Mouse (Mus musculus) liver, postnatal 0 days (tissue): ENCODE data around the gene Ugdh. TPM values are rescaled to one million over a fixed set of nuclear protein-coding genes. Genes with fewer than 3 reads are reported as not detected.

Experiments used
- ATAC-seq: fragments of 200-750 bp; cut with Nextera tagmentation; 2 replicates; pipeline ENCODE4 v1.8.0; 2017; ENCODE audit warnings: mild to moderate bottlenecking, moderate library complexity
- DNase-seq: peaks from one replicate; pipeline ENCODE4 v3.0.0-alpha.2; 2016
- H3K27ac ChIP-seq: fragments of 300-500 bp; sonication (generic); 2 replicates; pipeline ENCODE4 v1.5.1; 2014; ENCODE audit warnings: antibody characterized with exemption, moderate library complexity, mild to moderate bottlenecking, low read depth
- H3K27me3 ChIP-seq: fragments of 300-500 bp; sonication (generic); 2 replicates; pipeline ENCODE4 v1.6.1; 2014; ENCODE audit warnings: low read length, control low read depth, mixed read lengths; ENCODE audit not compliant: insufficient read depth
- H3K36me3 ChIP-seq: fragments of 300-500 bp; sonication (generic); replicated peaks from 2 replicates; pipeline ENCODE4 v1.6.1; 2014; ENCODE audit warnings: mild to moderate bottlenecking, control low read depth, low read length, moderate library complexity, mixed read lengths; ENCODE audit not compliant: insufficient read depth
- H3K4me1 ChIP-seq: fragments of 300-500 bp; sonication (generic); 2 replicates; pipeline ENCODE4 v1.6.1; 2014; ENCODE audit warnings: antibody characterized with exemption, mild to moderate bottlenecking, control low read depth; ENCODE audit not compliant: insufficient read depth
- H3K4me2 ChIP-seq: fragments of 300-500 bp; sonication (generic); 2 replicates; pipeline ENCODE4 v1.6.1; 2014; ENCODE audit warnings: low read depth, mild to moderate bottlenecking, low read length, moderate library complexity, mixed read lengths
- H3K4me3 ChIP-seq: fragments of 300-500 bp; sonication (generic); 2 replicates; pipeline ENCODE4 v1.5.1; 2014; ENCODE audit warnings: low read depth, low read length
- H3K9ac ChIP-seq: fragments of 300-500 bp; sonication (generic); replicated peaks from 2 replicates; pipeline ENCODE4 v1.6.1; 2014; ENCODE audit warnings: mild to moderate bottlenecking, moderate library complexity
- H3K9me3 ChIP-seq: fragments of 300-500 bp; sonication (generic); 2 replicates; pipeline ENCODE4 v1.6.1; 2016; ENCODE audit warnings: mild to moderate bottlenecking, control low read depth, low read length, mixed read lengths
- CTCF ChIP-seq: sonication (generic); IDR thresholded peaks from 2 replicates; pipeline ENCODE4 v1.5.1; 2016; ENCODE audit warnings: antibody characterized with exemption, low read depth
- EP300 ChIP-seq: IDR thresholded peaks from 2 replicates; pipeline ENCODE4 v1.6.1; 2016; ENCODE audit warnings: antibody characterized with exemption, low read depth, mild to moderate bottlenecking
- whole genome bisulfite sequencing: fragments of 180-500 bp; shearing (Covaris S2); extraction: QIAGEN DNeasy Blood & Tissue Kit; methylation state at CpG from one replicate; pipeline ENCODE4 v1.1.7; 2014; ENCODE audit not compliant: insufficient replicate concordance; 5-methylcytosine and 5-hydroxymethylcytosine counted together
- polyA plus RNA-seq: library from polyadenylated mRNA; unstranded; fragments of >200 nt; fragmentation: Nextera tagmentation; extraction: Ambion mirVana; gene quantifications from 2 replicates; pipeline ENCODE4 v1.2.1, GENCODE M21; 2015

Gene Ugdh
- polyA plus RNA-seq, 1 experiment from 2014 or later, result 13.0 TPM

GRCm38 (mm10) chr5:65401251-65401994, 34.3 kb downstream of the Ugdh start:
- no peaks in the 10 kb centered on the region for H3K9me3 ChIP-seq
- TF ChIP-seq CTCF (peak; percentile 98), EP300 (no peak)

GRCm38 (mm10) chr5:65394425-65394824, 41.3 kb downstream of the Ugdh start:
- no peaks in the 10 kb centered on the region for H3K27me3 ChIP-seq
- no peak overlapping the region for H3K4me3 ChIP-seq
- no peak for ATAC-seq
- TF ChIP-seq EP300, result no peak
- TF ChIP-seq CTCF, result no peak
- H3K9me3 ChIP-seq, result no peaks in the 10 kb centered on the region
- WGBS, result 92% methylated on average over 7 of the region's 7 CpGs
- no peak overlapping the region for H3K27ac ChIP-seq
- H3K4me1 ChIP-seq, result peaks cover 13% of the 10 kb centered on the region
- H3K4me2 ChIP-seq, result no peak overlapping the region
- H3K9ac ChIP-seq, result no peak overlapping the region
- peaks cover 41% of the 10 kb centered on the region for H3K36me3 ChIP-seq
- DNase-seq, result no peak

More at GRCm38 (mm10) chr5:65401251-65401994, 34.3 kb downstream of the Ugdh start:
- H3K4me1 ChIP-seq, result no peaks in the 10 kb centered on the region
- no peak overlapping the region for H3K4me3 ChIP-seq
- no peak overlapping the region for H3K27ac ChIP-seq
- peak; percentile 80 for DNase-seq
- WGBS, result 28% methylated on average over 2 of the region's 2 CpGs
- peak; percentile 79 for ATAC-seq
- no peak overlapping the region for H3K9ac ChIP-seq
- no peak overlapping the region for H3K4me2 ChIP-seq
- H3K27me3 ChIP-seq, result no peaks in the 10 kb centered on the region
- H3K36me3 ChIP-seq, result peaks cover 67% of the 10 kb centered on the region

GRCm38 (mm10) chr5:65391753-65392152, 44.0 kb downstream of the Ugdh start:
- Histone ChIP-seq H3K9me3 (no peaks in the 10 kb centered on the region), H3K27me3 (no peaks in the 10 kb centered on the region), H3K9ac (peak overlapping the region; percentile 64), H3K4me2 (peak overlapping the region; percentile 87), H3K4me3 (peak overlapping the region; percentile 97), H3K4me1 (peaks cover 14% of the 10 kb centered on the region), H3K36me3 (peaks cover 50% of the 10 kb centered on the region), H3K27ac (peak overlapping the region; percentile 50)
- WGBS, result 5% methylated on average over 12 of the region's 12 CpGs
- ATAC-seq, result peak; percentile 54
- TF ChIP-seq EP300, result no peak
- TF ChIP-seq CTCF, result no peak
- no peak for DNase-seq

GRCm38 (mm10) chr5:65390648-65391644, 44.8 kb downstream of the Ugdh start, which contains the start of the genes Rpl9 and Lias:
Rpl9 (minus strand) TSS chr5:65391444.
Lias (plus strand) TSS chr5:65391497.
- Histone ChIP-seq H3K27ac (peak within 1 kb of the TSS; percentile 92), H3K4me2 (peak within 1 kb of the TSS; percentile 87), H3K27me3 (no peaks in the 10 kb centered on the region), H3K4me1 (peaks cover 16% of the 10 kb centered on the region), H3K9me3 (no peaks in the 10 kb centered on the region), H3K4me3 (peak within 1 kb of the TSS; percentile 97), H3K9ac (peak within 1 kb of the TSS; percentile 99), H3K36me3 (peaks cover 45% of the 10 kb centered on the region)
- WGBS, result under 1% methylated on average over 83 of the region's 83 CpGs
- DNase-seq (peak; percentile 98), ATAC-seq (peak; percentile 96)
- TF ChIP-seq EP300 (no peak), CTCF (no peak)

GRCm38 (mm10) chr5:65387008-65387867, 48.5 kb downstream of the Ugdh start:
- 67% methylated on average over 6 of the region's 6 CpGs for WGBS

More at GRCm38 (mm10) chr5:65387008-65387867, 48.5 kb downstream of the Ugdh start:
- TF ChIP-seq CTCF, result no peak
- TF ChIP-seq EP300, result no peak
- H3K4me2 ChIP-seq, result no peak overlapping the region
- H3K27me3 ChIP-seq, result no peaks in the 10 kb centered on the region
- no peak for ATAC-seq
- H3K4me3 ChIP-seq, result no peak overlapping the region
- H3K9me3 ChIP-seq, result no peaks in the 10 kb centered on the region
- peaks cover 30% of the 10 kb centered on the region for H3K36me3 ChIP-seq
- H3K9ac ChIP-seq, result no peak overlapping the region
- peak overlapping the region; percentile 3; the same call in 1 of the 2 replicates for H3K27ac ChIP-seq
- H3K4me1 ChIP-seq, result peaks cover 15% of the 10 kb centered on the region
- DNase-seq, result no peak
